Mouse (Mus musculus) brain, adult 2 months (tissue): ENCODE results near the gene Rpap3.

Source experiments
- DNase-seq: peaks from one replicate; pipeline ENCODE4 v3.0.0; 2011; ENCODE audit warnings: low read depth, low spot score

Gene Rpap3

DNA sequence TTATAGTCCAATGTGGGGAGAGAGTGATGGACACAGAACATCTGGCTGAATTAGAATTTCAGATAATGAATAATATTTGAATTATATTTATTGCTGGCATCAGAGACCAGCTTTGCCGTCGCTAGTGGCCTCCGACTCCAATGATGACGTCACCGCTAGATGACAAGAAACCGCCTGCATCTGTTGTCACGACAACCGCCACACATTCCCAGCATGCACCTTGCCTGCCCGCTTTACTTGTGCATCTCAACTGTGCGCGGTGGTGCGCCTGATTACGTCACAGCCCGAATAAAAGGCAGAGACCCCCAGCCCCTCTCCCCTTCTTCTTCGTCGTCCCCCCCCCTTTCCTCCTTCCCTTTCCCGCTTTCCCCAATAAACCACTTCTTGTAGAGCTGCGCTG is 57.4 kb downstream of the Rpap3 start:
- no peak for DNase-seq

DNA sequence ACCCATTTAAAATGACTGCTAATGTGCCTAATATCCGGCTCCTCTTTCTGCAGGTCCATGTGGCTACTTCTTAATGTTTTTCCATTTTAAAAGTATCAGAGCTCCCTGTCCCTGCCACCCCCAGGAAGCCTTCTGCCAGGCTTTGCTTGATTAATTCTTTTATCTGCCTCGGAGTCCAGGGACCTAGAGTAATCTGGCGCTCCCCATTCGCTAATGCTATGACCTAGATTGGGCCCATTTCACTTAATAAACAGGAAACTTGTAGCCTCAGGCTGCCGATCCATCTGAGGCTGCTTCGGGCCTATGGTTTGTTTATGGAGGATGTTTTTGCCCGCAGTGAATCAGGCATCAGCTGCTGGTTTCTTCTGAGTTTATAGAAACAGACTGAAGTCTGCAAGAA is 59.2 kb downstream of the Rpap3 start:
- DNase-seq: peak; percentile 25

DNA sequence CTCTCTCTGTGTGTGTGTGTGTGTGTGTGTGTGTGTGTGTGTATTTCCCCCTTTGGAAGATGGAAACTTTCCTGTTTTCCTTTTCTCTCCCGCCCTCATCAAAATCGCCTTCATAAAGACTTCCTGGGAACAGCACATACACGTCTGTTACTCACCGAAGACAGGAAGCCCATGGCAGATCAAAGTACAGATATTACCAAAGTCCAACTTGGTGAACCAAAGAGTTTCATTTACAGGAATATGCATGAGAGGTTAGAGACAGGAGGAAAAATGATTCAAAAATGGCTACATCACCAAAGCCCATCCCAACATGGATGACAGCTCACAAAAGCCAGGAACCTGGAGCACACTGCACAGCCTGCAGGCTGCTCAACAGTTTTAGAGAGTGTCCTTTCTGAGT is 61.6 kb downstream of the Rpap3 start:
- DNase-seq: no peak
